Mouse (Mus musculus) T-cell, adult 2 months (primary cell): Measurements from ENCODE around the gene Cacna1e.

Experiments used
- DNase-seq: peaks from one replicate; pipeline ENCODE4 v3.0.0; 2022; ENCODE audit warnings: low spot score

Cacna1e gene

GRCm38 (mm10) chr1:154836473-154836872 lies 47.8 kb downstream of the Cacna1e start:
- DNase-seq = no peak

GRCm38 (mm10) chr1:154832168-154832539 lies 52.1 kb downstream of the Cacna1e start:
- no peak for DNase-seq

GRCm38 (mm10) chr1:154831269-154832167 lies 52.8 kb downstream of the Cacna1e start:
- no peak for DNase-seq

- DNase-seq = no peak
These were observed 54.2 kb downstream of the Cacna1e start for GRCm38 (mm10) chr1:154830051-154830450.

GRCm38 (mm10) chr1:154823098-154823497 lies 61.2 kb downstream of the Cacna1e start:
- no peak for DNase-seq

GRCm38 (mm10) chr1:154820422-154820821 lies 63.9 kb downstream of the Cacna1e start:
- DNase-seq = no peak

GRCm38 (mm10) chr1:154819960-154820359 lies 64.3 kb downstream of the Cacna1e start:
- DNase-seq = no peak

- no peak for DNase-seq
These were observed 65.6 kb downstream of the Cacna1e start for GRCm38 (mm10) chr1:154818742-154819141.

GRCm38 (mm10) chr1:154816836-154817235 lies 67.5 kb downstream of the Cacna1e start:
- DNase-seq = no peak

- DNase-seq = no peak
These were observed 68.0 kb downstream of the Cacna1e start for GRCm38 (mm10) chr1:154816267-154816666.

GRCm38 (mm10) chr1:154805742-154806141 lies 78.6 kb downstream of the Cacna1e start:
- no peak for DNase-seq

GRCm38 (mm10) chr1:154805038-154805437 lies 79.3 kb downstream of the Cacna1e start:
- no peak for DNase-seq

GRCm38 (mm10) chr1:154802301-154802904 lies 81.9 kb downstream of the Cacna1e start:
- DNase-seq = no peak

GRCm38 (mm10) chr1:154799257-154799656 lies 85.0 kb downstream of the Cacna1e start:
- no peak for DNase-seq

- no peak for DNase-seq
These were observed 85.5 kb downstream of the Cacna1e start for GRCm38 (mm10) chr1:154798771-154799170.

GRCm38 (mm10) chr1:154796685-154797084 lies 87.6 kb downstream of the Cacna1e start:
- no peak for DNase-seq

- DNase-seq = peak; percentile 21
These were observed 89.8 kb downstream of the Cacna1e start for GRCm38 (mm10) chr1:154794518-154794951.

GRCm38 (mm10) chr1:154791544-154792174 lies 92.6 kb downstream of the Cacna1e start:
- DNase-seq = peak; percentile 46

- DNase-seq = no peak
These were observed 95.8 kb downstream of the Cacna1e start for GRCm38 (mm10) chr1:154788491-154788890.

GRCm38 (mm10) chr1:154788069-154788468 lies 96.2 kb downstream of the Cacna1e start:
- peak; percentile 47 for DNase-seq

GRCm38 (mm10) chr1:154787418-154787817 lies 96.9 kb downstream of the Cacna1e start:
- no peak for DNase-seq

GRCm38 (mm10) chr1:154786243-154786669 lies 98.0 kb downstream of the Cacna1e start:
- peak; percentile 78 for DNase-seq

GRCm38 (mm10) chr1:154784862-154785261 lies 99.4 kb downstream of the Cacna1e start:
- DNase-seq = no peak
